Mouse (Mus musculus) monocyte, adult 5-6 weeks (primary cell): ENCODE results near the gene Lrrc23. TPM values are rescaled to one million over a fixed set of nuclear protein-coding genes. Genes with fewer than 3 reads are reported as not detected.

Experiments
- ATAC-seq: fragments of 153-309, 156-312 bp; replicated peaks from 2 replicates; pipeline ENCODE4 v1.8.0; 2017; ENCODE audit warnings: mild to moderate bottlenecking; ENCODE audit not compliant: low TSS enrichment, insufficient number of reproducible peaks, severe bottlenecking, poor library complexity, low FRiP score
- total RNA-seq: library from RNA; stranded (forward); fragments of 200-1000, 200-491, 200-594 nt; gene quantifications from 3 replicates; pipeline ENCODE4 v1.2.3, GENCODE M21; 2017

Gene Lrrc23
- total RNA-seq, 1 experiment from 2014 or later = not detected

DNA sequence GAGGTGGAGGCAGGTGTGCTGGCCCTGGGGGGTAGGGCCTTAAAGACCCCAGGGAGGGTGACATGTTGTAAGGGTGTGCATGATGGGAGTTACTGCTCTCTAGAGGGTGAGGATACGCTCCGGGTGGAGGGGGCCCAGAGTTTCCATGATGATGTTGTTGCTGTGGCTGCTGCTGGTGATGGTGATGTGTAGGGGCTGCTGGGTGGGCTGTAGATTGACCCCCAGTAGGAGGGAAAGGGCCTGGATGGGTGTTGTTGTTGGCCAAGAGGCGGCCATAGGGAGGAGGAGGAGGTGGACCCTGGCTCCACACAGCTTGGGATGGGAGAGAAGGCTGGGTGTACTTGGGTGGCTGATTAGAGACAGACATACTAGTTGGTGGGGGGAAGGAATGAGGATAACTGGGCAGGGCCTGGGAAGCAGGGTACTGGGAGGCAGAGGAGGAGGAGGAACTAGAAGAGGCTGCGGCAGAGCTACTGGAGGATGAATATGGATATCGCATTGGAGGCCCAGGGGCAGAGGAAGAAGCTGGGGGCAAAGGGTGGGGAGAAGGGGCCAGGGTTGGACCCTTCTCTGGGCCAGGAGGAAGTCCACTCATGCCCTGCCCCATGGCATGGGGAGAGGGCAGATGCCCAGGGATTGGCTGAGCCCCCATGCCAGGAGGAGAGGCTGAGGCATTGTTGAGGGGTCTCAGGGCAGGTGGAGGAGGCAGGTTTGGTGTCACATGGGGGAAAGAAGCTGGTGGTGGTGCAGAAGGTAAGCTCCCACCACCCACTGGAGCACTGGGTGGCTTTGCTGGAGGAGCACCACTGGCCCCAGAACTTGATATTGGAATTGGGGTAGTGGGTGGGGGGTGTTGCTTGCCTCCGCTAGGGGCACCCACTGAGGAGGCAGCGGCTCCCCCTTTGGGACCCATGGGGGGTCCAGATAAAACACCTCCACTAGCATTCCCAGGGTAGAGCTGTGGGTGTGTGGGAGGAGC lies 32.6 kb downstream of the Lrrc23 start:
- no peak for ATAC-seq

DNA sequence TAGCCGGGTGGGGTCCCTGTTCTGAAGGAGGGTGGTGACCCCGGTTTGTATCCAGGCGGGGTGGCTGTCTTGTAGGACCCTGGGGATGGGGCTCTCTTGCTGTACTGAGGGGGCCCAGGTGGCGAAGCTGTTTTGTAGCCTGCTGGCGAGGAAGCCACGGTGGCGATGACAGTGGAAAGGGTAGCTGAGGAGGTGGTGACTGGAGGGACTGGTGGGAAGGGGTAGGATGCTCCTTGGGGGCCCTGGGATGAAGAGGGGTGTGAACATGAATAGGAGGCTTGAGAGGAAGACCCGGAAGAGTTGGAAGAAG lies 33.3 kb downstream of the Lrrc23 start:
- ATAC-seq = no peak

DNA sequence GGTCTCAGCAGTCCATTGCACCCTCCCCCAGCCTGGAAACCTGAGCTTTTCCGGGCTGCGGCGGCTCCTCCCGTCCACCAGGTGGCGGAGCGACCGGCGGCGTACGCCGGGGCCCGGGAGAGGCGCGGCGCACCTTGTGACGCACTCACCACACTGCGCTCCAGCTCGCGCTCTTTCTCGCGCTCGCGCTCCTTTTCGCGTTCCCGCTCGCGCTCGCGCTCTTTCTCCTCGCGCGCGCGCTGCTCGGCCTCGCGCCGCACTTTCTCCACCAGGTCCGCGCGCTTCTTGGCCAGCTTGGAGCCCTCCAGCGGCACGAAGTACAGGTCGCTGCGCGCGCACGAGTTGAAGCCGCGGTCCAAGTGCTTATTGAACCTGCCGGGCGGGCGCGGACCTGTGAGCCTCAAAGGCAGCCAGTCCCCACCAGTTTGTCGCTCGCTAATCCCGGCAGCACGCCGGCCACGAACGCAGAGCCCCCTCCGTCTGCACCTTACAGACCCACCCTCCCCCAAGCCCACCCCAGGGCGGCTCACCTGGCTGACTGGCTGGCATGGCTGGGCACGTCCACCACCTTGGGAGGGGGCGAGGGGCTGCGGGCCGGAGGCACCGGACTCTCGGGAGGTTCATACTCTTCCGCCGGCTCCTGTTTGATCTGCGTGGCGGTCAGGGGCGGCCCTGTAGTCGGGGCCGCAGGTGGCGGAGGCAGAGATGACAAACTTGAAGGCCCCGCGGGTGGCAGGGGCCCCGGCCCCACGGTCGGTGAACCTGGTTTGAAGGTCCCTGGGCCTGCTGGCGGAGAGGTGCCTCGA lies 33.8 kb downstream of the Lrrc23 start:
- ATAC-seq = peak; percentile 61

DNA sequence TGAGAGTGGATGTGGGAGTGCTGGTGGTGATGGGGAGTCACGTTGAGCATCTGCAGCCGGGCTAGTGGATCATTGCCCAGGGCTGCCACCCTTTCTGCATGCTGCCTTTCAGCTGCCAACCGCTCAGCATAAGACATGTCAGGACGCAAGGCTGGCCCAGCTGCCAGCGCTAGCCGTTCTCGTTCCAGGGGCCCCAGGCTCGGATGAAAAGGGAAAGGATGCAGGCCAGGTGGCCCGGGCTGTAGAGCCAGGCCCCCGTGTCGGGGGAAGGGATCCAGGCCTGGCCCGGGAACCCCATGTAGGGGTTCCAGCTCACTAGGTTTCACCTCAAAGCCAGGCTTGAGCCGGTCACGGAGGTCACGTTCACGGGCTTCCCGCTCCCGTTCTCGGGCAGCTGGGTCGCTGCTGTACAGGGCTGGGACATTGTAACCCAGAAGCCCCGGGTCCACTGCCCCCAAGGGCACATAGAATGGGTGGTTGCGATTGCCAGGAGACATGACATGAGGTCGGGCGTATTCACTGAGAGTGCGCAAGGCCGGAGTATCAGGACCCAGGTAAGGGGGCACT lies 34.7 kb downstream of the Lrrc23 start:
- ATAC-seq = no peak

DNA sequence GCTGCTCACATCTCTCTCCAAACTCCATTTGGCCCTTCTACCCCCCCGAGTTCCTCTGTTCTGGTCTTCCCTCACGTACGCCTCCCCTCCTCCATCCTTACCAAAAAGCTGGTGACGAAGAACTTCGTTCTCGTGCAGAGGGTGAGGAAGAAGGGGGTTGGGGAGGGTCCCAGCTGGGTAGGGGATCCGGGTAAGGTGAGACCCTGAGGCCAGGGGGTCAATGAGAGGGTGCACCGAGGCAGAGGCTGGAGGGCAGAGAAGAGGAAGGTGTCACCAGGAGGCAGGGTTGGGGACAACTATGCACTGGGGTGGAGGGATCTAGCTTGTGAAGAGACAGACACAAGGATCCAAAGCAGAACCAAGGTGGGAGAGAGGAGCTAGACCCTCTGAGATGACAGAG lies 35.9 kb downstream of the Lrrc23 start:
- no peak for ATAC-seq

DNA sequence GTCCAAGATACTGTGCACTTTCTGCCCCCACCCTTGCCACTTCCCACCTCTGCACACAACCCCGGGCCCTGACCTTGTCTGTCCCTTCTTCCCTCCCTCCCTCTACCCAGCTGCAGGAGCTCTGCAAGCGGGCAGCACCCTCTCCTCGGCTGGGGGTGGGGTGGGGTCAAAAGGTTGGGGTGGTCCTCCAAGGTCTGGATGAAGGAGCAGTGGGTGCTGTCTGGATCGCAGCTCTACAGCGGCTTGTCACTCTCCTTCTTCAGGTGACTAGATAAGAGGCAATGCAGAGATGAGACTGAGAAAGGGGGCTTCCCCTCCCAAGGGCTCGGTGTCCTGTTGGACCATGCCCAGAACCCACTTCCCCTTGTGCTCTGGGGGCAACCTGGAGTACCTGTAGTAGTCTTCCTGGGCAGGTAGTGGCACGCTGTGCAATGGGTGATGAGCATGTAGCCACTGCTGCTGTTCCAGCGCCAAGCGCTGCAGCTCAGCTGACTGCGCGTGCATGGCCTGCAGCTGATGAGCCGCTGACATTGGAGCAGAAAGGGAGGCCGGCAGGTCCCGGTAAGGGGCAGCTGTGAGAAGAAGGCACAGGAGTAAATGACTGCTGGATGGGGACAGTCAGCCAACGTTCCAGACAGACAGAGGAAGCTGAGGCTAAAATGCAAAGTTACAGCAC lies 36.5 kb downstream of the Lrrc23 start:
- no peak for ATAC-seq

DNA sequence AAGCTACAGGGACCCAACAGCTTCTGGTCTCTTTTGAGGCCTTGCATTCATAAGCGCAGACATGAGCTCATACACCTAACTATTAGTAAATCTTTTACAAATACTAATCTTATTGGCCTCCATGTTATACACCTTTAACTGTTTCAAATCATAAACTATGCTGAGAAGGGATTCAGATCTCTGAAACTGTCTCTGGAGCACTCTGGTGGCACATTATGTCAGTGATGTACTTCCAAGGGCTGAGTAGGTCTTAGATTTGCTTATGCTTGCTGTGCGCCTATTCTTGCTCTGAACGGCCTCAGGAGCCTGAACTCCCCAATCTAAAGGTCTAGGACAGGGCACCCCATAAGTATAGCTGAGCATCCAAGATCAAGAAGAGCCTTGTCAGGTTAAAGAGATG lies 37.7 kb downstream of the Lrrc23 start:
- no peak for ATAC-seq

DNA sequence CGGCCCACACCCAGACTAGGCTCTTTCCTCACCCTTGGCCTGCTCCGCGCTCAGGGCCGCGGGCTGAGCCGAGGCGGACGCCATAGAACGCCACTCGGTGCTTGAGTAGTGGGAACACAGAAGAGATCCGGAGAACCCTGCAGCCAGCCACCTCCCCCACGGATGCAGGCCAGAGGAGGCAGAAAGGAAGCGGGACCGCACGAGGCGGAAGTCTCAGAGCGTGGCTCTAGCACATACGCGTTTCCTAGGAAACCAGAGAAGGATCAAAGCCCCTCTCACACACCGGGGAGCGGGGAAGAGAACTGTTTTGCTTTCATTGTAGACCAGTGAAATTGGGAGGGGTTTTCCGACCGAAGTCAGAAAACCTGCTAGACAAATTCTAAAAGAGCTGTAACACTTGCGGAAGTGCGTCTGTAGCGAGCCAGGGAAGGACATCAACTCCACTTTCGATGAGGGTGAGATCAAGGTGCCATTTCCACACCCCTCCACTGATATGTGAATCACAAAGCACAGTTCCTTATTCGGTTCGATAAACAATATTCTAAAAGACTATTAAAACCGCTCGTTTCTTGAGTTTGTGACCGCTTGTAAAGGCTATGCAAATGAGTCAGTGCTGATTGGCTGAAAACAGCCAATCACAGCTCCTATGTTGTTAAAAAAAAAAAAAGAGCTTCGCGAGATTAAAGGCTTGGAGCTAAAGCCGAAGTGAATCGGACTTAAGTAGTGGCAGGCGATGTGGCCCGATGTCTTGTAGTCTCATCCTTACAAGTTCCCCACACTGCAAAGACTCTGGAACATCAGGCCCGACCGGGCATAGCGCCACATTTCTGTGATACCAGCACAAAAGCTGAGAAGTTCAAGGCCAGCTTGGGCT lies 38.4 kb downstream of the Lrrc23 start, which contains the start of gene Grcc10:
Gene Grcc10, minus strand, starts transcription at position 487 of the 874 bp plus-strand sequence.
- peak; percentile 54 for ATAC-seq

DNA sequence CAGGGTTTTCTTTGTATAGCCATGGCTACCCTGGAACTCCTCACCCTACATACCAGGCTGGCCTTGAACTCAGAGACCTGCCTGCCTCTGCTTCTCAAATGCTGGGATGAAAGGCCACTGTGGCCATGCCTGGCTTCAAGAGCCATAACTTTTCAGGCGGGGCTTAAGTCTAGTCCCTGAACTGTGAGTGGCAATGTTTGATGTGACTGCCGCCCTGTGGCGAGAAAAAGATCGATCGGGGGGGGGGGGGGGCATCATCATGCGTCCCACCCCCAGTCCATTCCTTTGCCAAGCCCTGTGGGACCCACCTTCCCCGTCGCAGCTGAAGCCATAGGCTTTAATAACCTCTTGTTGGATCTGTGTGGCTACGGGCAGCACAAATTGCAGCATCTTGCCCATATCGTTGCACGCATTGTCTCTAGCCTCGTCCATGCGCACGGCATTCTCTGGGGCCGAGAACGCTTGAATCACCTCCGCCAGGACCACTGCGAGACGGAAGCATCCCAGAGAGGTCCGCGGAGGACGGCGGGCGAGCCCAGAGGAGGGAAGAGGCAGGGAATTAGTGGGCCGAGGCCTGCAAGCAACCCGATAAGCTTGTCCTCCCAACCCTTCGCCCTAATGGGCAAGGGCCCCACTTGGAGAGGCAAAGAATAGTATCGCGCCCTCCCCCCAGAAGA lies 39.2 kb downstream of the Lrrc23 start:
- ATAC-seq = peak; percentile 29

DNA sequence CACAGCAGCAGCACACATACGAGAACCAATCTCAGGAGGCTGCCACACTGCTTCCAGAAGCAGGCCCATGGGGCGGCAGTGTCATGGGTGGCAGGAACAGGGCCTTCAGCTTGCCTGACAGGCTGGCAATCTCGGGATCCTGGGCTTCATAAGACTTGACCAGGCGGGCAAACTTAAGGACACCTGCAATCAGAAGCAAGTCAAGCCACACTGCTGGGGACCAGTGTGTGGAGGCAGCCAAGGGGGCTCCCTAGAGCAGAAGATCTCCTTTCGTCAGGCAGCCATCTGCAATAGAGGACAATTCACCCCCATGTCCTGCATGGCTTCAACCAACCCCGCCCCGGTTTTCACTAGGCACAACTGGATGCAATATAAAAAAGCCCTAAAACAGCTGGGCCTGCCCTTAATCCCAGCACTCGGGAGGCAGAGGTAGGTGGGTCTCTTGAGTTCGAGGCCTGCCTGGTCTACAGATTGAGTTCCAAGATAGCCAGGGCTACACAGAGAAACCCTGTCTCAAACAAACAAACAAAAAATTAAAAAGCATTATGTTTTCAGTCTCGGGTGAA lies 40.2 kb downstream of the Lrrc23 start:
- no peak for ATAC-seq

DNA sequence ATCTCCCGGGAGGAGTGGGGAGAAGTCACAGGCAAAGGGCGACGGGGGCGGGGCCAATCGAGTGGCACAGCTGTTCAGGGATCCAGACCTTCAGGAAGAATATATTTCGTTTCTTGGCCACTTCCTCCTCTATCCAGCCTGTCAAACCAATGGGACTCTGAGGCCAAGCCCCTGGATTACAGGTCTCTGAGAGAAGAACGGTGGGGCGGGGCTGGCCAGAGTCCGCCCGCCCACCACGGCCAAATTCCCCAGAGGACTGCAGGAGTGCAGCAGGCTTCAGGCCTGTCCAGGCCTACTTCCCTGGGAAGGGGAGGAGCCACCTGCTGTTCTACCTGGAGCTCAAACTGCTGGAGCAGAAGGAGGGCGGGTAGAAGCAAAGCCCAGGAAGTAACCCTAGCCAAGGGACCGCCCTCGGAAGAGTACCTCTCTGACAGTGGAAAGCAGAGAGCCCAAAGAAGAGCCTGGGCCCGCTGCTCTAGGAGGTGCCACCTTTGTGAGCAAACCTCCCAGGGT lies 41.0 kb downstream of the Lrrc23 start, which contains the start of gene Ptpn6:
Gene Ptpn6, minus strand, starts transcription at position 204 of the 513 bp plus-strand sequence.
- peak; percentile 11; the same call in 1 of the 2 replicates for ATAC-seq

DNA sequence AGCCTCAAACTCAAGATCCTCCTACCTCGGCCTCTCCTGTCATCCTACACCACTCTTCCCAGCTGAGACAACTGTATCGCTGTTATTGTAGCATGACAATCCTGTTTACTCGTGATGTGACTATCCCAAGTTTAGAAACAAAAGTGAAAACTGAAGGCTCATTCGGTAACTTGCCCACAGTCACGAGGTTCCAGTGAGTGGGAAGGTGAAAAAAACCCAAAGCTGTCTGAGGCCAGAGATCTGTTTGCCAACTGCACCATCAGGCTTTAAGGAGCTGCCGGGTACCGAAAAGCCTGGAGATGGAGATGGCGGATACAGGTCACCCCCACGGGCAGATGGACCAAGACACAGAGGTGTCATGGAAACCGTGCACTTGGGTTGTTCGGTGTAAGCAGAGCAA lies 42.5 kb downstream of the Lrrc23 start:
- ATAC-seq = no peak

DNA sequence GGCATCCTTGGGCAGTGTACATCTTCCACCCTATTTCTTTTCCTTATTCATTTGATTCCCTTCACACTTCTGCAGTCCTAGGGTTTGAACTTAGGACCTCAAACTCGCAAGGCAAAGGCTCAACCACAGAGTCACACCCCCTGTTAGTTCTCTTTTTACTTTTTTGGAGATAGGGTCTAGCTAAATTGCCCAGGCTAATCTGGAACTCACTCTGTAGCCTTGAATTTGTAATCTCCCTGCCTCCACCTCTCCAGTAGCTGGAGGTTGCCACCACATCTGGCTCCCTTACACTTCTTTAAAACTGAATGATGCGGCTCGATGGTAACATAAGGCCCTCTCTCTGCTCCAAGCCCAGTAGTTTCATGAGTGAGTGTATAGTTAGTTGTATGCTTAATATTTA lies 45.1 kb downstream of the Lrrc23 start:
- ATAC-seq = no peak

DNA sequence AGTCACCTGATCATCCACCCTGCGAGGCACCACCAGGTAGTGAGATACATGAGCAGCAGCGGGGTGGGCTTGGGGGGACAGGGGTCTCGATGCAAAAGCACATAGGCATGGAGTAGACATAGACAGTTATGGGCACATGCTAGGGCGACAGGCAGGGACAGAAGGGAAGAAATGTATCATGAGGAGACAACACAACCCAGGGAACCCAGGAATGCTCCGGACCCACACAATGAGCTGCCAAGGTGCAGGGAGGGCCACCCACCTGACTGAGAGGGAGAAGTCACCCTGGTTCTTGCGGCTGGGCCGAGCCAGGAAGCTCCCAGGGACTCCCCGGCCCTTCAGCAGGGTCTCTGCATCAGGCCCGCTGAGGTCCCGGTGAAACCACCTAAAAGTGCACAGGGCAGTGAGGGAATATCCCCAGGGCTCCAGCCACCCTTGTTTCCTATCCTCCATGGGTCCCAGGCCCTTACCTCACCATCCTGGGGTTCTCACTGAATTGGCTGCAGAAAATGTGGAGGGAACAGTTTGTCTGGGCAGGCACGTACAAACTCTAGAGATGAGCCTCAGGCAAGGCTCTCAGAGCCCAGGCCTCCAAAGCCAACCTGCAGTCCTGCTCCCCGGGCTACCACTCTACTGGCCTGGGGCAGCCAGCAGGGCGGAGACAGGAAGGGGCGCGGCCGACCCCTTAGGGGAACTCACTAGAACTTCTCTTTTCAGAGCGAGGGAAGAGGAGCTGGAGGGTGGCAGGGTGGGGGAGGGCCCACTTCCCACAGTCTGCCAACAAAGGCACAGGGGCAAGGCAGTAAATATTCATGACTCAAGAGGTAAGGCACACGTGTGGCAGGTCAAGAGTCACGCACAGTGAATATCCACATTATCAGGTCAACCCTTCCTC lies 46.8 kb downstream of the Lrrc23 start:
- peak; percentile 89 for ATAC-seq

DNA sequence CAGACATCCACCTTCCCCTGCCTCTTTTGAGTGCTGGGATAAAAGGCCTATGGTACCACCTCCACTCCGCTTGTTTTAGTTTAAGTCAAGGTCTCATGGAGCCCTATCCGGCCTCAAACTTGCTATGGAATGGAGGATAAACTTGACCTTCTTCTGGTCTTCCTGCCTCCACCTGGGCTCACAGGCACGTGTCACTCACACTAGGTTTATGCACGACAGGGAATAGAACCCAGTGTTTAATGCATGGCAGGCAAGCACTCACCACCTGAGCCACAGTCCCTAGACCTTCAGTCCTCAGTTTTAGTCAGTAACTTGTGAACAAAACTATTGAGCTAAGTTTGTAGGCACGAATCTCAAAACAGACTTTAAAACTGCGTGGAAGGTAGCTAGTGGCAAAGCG lies 48.5 kb downstream of the Lrrc23 start:
- no peak for ATAC-seq
